Mouse (Mus musculus): ENCODE measurements around the gene Grik3. TPM values are rescaled to one million over a fixed set of nuclear protein-coding genes. Genes with fewer than 3 reads are reported as not detected.

Grik3 gene
- polyA plus RNA-seq, 1 experiment from 2014 or later: 4.7 TPM

DNA sequence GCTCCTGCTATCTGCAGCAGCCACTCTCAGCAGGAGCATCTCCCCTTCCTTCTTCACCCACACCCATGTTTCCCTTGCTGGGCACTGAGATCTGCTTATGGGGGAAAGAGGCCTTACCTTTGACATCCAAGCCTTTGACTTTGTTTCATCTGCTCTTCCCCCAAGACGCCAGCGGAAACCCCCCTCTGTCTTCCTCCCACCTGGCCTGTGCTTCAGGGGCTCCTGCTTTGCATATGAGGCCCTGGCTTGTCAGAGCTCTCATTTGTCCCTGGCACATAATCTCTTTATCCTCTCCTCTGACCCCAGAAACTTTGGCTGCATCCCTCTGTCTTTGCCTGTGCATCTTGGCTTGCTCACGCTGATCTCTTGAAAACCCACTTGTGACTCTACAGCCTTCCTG is 9.2 kb upstream of the Grik3 start:
- no peaks in the 10 kb centered on the region for H3K36me3 ChIP-seq (ENCODE audit: poor library complexity, severe bottlenecking)
- H3K9me3 ChIP-seq (replicated peaks): no peaks in the 10 kb centered on the region
- H3K27me3 ChIP-seq: peaks cover 77% of the 10 kb centered on the region
- ATAC-seq: no peak
- H3K27ac ChIP-seq: no peak overlapping the region
- H3K4me3 ChIP-seq: no peak overlapping the region
- peaks cover 59% of the 10 kb centered on the region for H3K4me1 ChIP-seq
- no peak overlapping the region for H3K9ac ChIP-seq
- WGBS: 22% methylated on average over 3 of the region's 3 CpGs
- H3K4me2 ChIP-seq: no peak overlapping the region

DNA sequence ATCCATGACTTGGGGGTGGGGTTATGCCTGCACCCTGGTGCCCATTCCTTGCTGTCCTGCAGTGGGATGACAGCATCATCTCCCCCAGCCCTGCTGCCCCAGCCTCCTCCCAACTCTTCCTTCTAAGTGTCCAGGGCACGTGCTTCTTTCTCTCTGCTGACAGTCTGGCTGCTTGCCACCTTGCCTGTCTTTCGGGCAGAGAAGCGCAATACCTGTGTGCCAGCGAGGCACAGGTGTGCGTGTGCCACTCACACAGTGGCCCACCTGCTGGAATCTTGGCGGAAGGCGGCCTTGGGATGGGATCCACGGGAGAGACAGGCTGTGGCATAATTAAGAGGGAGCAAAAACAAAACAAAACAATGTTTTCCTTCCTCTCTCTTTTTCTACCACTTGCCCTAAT is 6.4 kb upstream of the Grik3 start:
- H3K9ac ChIP-seq: no peak overlapping the region
- no peaks in the 10 kb centered on the region for H3K9me3 ChIP-seq (replicated peaks)
- no peak for ATAC-seq
- H3K4me1 ChIP-seq: peaks cover 73% of the 10 kb centered on the region
- peaks cover 97% of the 10 kb centered on the region for H3K27me3 ChIP-seq
- H3K4me2 ChIP-seq: no peak overlapping the region
- H3K4me3 ChIP-seq: no peak overlapping the region
- 21% methylated on average over 8 of the region's 8 CpGs for WGBS
- no peak overlapping the region for H3K27ac ChIP-seq
- no peaks in the 10 kb centered on the region for H3K36me3 ChIP-seq (ENCODE audit: poor library complexity, severe bottlenecking)

DNA sequence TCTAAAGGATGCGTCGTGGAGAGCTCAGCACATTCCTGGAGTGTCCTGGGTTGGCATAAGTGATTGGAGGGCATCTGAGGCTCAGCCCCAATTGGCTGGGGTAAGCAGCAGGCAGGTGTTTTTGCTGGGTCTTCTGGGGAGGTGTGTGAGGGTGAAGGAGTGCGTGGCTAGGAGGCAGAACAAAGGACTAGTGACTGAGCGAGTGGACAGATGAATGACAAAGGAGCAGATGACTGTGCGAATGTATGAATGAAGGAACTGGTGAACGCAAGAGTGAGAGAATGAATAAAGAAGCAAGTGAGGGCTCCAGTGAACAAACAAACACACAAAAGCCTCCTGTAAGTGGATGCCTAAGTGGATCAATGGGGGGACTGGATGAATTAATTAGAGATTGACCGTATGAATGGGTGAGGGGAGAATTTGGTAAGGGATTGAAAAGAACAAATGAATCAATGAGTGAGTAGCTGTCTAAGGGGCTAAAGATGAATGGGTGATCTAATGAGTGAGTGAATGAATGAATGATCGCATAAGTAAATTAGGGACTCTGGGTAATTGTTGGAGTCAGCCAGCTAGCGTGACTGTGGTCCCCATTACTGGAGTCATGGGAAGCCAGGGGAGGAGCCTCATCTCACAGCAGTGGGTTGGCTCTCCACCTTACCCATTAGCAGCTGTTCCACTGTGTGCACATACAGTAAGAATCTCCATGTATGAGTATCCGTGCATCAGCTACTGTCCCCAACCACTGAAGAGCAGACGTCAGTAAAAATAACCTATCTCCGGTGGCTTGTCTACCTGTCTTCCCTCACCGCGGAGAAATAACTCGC is 4.9 kb upstream of the Grik3 start:
- H3K27ac ChIP-seq: no peak overlapping the region
- 10% methylated on average over 15 of the region's 15 CpGs for WGBS
- peak overlapping the region; percentile 72; the same call in 1 of the 2 replicates for H3K4me2 ChIP-seq
- H3K27me3 ChIP-seq: peaks cover 100% of the 10 kb centered on the region
- H3K4me3 ChIP-seq: no peak overlapping the region
- H3K9me3 ChIP-seq (replicated peaks): no peaks in the 10 kb centered on the region
- H3K9ac ChIP-seq: 0 out of 2 replicates have a peak overlapping the region, but pooled peaks have one; percentile 12
- H3K4me1 ChIP-seq: peaks cover 85% of the 10 kb centered on the region
- no peaks in the 10 kb centered on the region for H3K36me3 ChIP-seq (ENCODE audit: poor library complexity, severe bottlenecking)
- ATAC-seq: no peak; the same call in 1 of the 2 replicates

DNA sequence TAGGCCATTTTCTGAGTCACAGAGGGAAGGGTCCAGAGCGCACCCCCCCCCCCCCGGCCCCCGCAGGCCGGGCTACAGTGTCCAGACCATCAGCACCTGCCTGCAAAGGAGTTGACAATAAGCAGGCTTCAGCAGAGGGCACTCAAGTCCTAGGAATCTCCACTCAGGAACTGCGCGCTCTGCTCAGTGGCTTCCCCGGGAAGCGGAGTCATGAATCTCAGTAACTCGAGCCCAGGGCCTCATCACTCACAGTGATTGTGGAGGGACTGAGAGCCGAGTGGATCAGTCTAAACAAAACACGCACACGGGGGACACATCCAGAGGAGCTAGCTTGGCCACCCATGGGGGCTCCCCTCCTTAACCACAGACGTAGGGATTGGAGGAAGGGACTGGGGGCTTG is 3.9 kb upstream of the Grik3 start:
- 0 out of 2 replicates have a peak overlapping the region, but pooled peaks have one; percentile 28 for H3K27ac ChIP-seq
- peak overlapping the region; percentile 72 for H3K4me2 ChIP-seq
- H3K36me3 ChIP-seq (ENCODE audit: poor library complexity, severe bottlenecking): no peaks in the 10 kb centered on the region
- no peak for ATAC-seq
- no peak overlapping the region for H3K4me3 ChIP-seq
- 1% methylated on average over 13 of the region's 13 CpGs for WGBS
- no peaks in the 10 kb centered on the region for H3K9me3 ChIP-seq (replicated peaks)
- H3K27me3 ChIP-seq: peaks cover 100% of the 10 kb centered on the region
- peaks cover 88% of the 10 kb centered on the region for H3K4me1 ChIP-seq
- peak overlapping the region; percentile 47; the same call in 1 of the 2 replicates for H3K9ac ChIP-seq

DNA sequence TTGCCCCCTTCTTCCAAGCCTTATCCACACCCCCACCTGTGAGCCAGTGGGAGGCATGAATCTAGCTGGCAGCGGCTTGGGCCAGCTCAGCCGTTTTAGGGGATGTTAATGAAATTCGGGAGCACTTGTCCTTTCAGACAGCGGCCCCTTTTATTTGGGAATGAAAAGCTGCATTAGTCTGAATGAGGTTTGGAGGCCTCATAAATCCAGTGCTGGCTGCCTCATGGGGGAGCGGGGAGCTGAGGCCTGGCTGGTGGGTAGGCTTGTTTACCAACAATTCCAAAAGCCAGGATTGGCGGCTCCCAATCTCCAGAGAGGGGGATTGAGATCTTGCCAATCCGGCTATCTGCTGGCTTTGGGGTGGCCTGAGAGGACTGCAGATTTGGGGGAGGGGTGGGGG is 3.5 kb upstream of the Grik3 start:
- peak; percentile 2; the same call in 1 of the 2 replicates for ATAC-seq
- Histone ChIP-seq H3K9me3 (replicated peaks) (no peaks in the 10 kb centered on the region), H3K27ac (0 out of 2 replicates have a peak overlapping the region, but pooled peaks have one; percentile 28), H3K9ac (peak overlapping the region; percentile 47; the same call in 1 of the 2 replicates), H3K4me3 (no peak overlapping the region), H3K4me1 (peaks cover 88% of the 10 kb centered on the region), H3K27me3 (peaks cover 100% of the 10 kb centered on the region), H3K4me2 (peak overlapping the region; percentile 72), H3K36me3 (ENCODE audit: poor library complexity, severe bottlenecking) (no peaks in the 10 kb centered on the region)
- 1% methylated on average over 7 of the region's 7 CpGs for WGBS

DNA sequence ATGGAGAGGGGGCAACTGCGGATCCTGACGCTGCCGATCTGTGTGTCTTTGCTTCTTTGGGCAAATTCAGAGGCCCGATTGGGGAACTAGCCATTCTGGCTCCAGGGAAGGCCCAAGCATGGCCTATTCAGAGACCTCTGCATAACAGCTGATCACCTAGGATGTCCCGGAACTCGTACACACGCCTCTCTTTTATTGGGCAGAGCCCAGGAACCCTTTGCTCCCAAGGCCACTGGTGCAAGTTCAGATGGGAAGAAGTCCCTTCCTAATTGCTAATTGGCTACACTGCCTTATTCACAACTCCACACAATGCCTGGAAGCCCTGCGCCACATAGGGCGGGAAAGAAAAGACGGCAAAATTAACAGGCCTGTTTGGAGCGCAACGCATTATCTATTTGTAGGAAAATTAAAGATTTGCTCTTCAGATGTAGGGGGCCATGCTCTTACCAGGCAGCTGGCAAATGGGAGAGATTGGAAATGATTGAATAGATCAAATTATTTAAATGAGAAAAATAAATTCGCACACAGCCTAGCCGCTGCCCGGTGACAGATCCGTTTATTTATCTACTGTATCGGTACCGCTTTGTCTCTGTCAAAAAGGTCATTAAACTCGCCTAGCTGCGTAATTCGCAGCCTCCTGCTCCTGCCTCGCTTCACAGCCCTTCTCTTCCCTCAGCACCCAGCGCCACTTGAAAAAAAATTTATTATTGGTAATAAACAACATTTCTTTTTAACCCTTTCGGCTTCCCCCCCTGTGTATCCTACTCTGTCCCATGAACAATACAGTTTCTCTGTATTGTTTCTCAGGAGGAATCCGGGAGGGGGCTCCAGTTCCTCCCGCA is 1.5 kb upstream of the Grik3 start:
- H3K9me3 ChIP-seq (replicated peaks): no peaks in the 10 kb centered on the region
- peak overlapping the region; percentile 57 for H3K4me3 ChIP-seq
- peak overlapping the region; percentile 72 for H3K4me2 ChIP-seq
- H3K4me1 ChIP-seq: peaks cover 100% of the 10 kb centered on the region
- peak overlapping the region; percentile 89 for H3K27ac ChIP-seq
- WGBS: 1% methylated on average over 26 of the region's 26 CpGs
- H3K27me3 ChIP-seq: peaks cover 100% of the 10 kb centered on the region
- H3K36me3 ChIP-seq (ENCODE audit: poor library complexity, severe bottlenecking): no peaks in the 10 kb centered on the region
- peak overlapping the region; percentile 83 for H3K9ac ChIP-seq
- ATAC-seq: no peak

DNA sequence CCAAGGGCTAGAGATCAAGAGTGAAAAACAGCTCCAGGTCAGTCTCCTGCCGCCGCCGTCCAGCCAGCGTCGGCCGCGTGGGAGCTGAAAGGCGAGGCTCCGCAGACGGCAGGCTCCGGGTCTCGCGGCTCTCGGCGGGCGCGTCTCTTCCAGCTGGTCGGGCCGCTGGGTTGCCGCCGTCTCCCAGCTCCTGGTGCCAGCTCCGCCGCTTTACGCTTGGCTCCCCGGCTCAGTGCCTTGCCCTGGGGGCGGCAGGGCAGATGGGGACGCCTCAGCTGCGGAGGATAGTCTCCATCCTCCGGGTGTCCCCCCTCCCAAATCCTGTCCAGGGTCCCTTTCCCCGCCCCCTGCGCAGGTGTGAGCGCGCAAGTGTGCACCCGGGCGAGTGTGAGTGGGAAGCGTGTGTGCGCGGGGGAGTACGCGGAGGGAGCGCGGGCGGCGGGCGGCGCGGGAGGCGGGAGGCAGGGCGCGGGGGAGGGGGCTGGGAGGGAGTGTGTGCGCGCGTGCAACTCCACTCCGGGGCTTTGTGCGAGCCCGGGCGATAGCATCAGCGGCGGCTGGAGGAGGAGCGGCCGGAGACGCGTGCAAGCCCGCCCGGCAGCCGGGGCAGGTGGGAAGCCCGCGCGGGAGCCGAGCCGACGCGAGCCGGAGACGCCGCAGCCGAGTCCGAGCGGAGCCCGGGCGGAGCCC is 454 bp upstream of the Grik3 start:
- peaks cover 100% of the 10 kb centered on the region for H3K4me1 ChIP-seq
- peak overlapping the region; percentile 83 for H3K9ac ChIP-seq
- H3K9me3 ChIP-seq (replicated peaks): no peaks in the 10 kb centered on the region
- peak overlapping the region; percentile 89 for H3K27ac ChIP-seq
- peak; percentile 66 for ATAC-seq
- peak overlapping the region; percentile 57 for H3K4me3 ChIP-seq
- H3K4me2 ChIP-seq: peak overlapping the region; percentile 72
- no peaks in the 10 kb centered on the region for H3K36me3 ChIP-seq (ENCODE audit: poor library complexity, severe bottlenecking)
- H3K27me3 ChIP-seq: peaks cover 100% of the 10 kb centered on the region
- WGBS: under 1% methylated on average over 61 of the region's 81 CpGs

DNA sequence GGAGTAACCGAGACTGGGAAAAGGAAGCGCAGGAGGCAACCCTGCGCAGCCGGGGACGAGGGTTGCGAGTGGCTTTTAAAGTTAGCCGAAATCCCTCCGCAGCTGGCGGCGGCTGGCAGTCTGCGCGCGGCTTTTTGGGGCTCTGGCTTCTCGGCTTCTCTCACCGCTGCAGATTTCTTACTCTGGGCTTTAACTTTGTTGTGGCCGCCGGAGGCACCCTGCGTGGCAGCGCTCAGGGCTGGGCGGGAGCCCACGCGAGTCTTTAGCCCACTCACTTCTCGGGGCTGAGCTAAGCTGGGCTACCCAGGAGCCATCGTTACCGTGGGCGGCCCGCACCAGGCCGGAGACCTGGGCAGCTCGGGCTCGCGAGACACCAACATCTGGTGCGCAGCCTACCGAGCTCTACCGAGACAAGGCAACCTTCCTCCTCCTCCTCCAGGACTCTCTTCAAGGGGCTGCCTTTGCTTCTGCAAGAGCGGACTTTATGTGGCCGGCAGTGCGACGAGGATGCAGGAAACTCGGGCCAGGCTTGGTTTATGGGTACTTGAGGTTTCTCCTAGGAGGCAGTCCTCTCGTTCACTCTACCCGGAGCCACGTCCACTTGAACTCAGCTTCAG is 1.1 kb downstream of the Grik3 start:
- H3K4me2 ChIP-seq: peak overlapping the region; percentile 72
- H3K9ac ChIP-seq: peak overlapping the region; percentile 83
- peak overlapping the region; percentile 57 for H3K4me3 ChIP-seq
- ATAC-seq: no peak
- peak overlapping the region; percentile 89 for H3K27ac ChIP-seq
- H3K4me1 ChIP-seq: peaks cover 99% of the 10 kb centered on the region
- H3K36me3 ChIP-seq (ENCODE audit: poor library complexity, severe bottlenecking): no peaks in the 10 kb centered on the region
- H3K27me3 ChIP-seq: peaks cover 100% of the 10 kb centered on the region
- H3K9me3 ChIP-seq (replicated peaks): no peaks in the 10 kb centered on the region
- under 1% methylated on average over 42 of the region's 42 CpGs for WGBS

DNA sequence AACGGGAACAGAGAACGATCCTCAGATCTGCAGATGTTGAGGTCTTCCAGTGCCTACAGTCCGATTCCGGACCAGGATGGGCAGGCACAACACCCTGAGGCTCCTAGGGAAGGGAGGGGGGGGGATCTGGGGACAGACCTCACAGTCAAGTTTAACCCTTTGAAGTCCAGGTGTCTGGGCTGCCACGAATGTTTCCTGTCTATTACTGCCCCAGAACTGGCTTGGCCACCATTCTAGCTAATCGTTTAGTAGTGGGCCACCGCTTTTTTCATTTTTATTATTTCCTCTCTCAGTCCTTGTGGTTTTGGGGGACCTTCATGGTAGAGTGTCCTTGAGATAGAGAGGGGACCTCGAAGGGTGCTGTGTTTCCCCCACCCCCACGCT is 1.6 kb downstream of the Grik3 start:
- Histone ChIP-seq H3K27me3 (peaks cover 100% of the 10 kb centered on the region), H3K27ac (peak overlapping the region; percentile 89), H3K4me3 (peak overlapping the region; percentile 57), H3K9ac (peak overlapping the region; percentile 83), H3K4me1 (peaks cover 99% of the 10 kb centered on the region), H3K9me3 (replicated peaks) (no peaks in the 10 kb centered on the region), H3K4me2 (peak overlapping the region; percentile 72), H3K36me3 (ENCODE audit: poor library complexity, severe bottlenecking) (no peaks in the 10 kb centered on the region)
- WGBS: 18% methylated on average over 9 of the region's 9 CpGs
- no peak for ATAC-seq

DNA sequence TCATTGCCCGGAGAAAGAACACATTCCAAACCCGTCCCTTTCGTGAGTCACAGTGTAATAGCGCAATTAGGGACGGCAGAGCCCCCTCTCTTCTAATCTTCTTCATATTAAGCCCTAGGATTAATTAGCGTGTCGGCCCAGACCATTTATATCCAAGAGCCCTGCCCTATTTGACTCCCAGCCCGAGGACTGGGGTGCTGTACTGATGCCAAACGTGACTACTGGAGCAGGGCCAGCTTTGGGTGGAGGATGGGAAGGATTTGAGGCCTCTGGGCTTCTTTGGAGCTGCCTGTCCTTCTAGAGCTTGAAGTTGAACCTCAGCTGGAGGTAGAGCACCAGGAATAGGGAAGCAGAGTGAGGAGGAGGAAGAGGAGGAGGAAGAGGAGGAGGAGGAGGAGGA is 2.2 kb downstream of the Grik3 start:
- Histone ChIP-seq H3K9me3 (replicated peaks) (no peaks in the 10 kb centered on the region), H3K27ac (peak overlapping the region; percentile 89), H3K4me2 (peak overlapping the region; percentile 72), H3K27me3 (peaks cover 100% of the 10 kb centered on the region), H3K4me1 (peaks cover 98% of the 10 kb centered on the region), H3K9ac (peak overlapping the region; percentile 83), H3K4me3 (peak overlapping the region; percentile 57), H3K36me3 (ENCODE audit: poor library complexity, severe bottlenecking) (no peaks in the 10 kb centered on the region)
- no peak for ATAC-seq
- WGBS: 9% methylated on average over 9 of the region's 9 CpGs

DNA sequence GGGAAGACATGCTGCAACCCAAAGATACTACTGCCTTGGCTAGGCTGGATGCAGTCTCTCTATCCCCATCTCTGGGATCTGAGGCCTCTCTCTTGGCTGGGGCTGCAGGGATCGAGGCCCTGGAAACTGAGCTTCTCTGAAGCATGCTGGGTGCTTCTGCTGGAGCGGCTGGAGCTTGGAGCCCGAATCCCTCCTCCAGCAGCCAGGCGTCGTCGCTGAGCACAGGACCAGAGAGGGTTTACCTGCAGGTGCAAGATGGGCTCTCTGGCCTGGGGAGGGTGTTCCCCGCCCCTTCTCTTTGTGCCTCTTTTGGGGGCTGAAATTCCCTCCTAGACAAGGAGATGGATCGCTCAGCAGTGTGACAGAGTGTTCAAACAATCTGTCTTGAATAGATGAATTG is 2.6 kb downstream of the Grik3 start:
- no peak for ATAC-seq
- H3K4me3 ChIP-seq: peak overlapping the region; percentile 57
- H3K27ac ChIP-seq: peak overlapping the region; percentile 89
- 4% methylated on average over 8 of the region's 8 CpGs for WGBS
- H3K9ac ChIP-seq: peak overlapping the region; percentile 83
- H3K9me3 ChIP-seq (replicated peaks): no peaks in the 10 kb centered on the region
- peaks cover 98% of the 10 kb centered on the region for H3K4me1 ChIP-seq
- H3K4me2 ChIP-seq: peak overlapping the region; percentile 72
- peaks cover 100% of the 10 kb centered on the region for H3K27me3 ChIP-seq
- H3K36me3 ChIP-seq (ENCODE audit: poor library complexity, severe bottlenecking): no peaks in the 10 kb centered on the region
